Mouse (Mus musculus): Measurements from ENCODE around the gene Slc6a9. TPM values are rescaled to one million over a fixed set of nuclear protein-coding genes. Genes with fewer than 3 reads are reported as not detected.

Slc6a9 gene
- total RNA-seq, 1 experiment from 2014 or later: 1.9 TPM

Other genes with a start within 250 kb of the Slc6a9 start
- 24.5 and 29.5 TPM in 2 replicates for gene Dmap1, start 152.2 kb upstream of the Slc6a9 start, total RNA-seq (2017)
- not detected in 2 replicates for gene Gm12845, start 110.1 kb upstream of the Slc6a9 start, total RNA-seq (2017)
- not detected in 2 replicates for gene Klf17, start 68.9 kb upstream of the Slc6a9 start, total RNA-seq (2017)
- gene Ccdc24, start 38.1 kb downstream of the Slc6a9 start, total RNA-seq (2017): 0.15 and 0.32 TPM in 2 replicates
- gene B4galt2, start 49.0 kb downstream of the Slc6a9 start, total RNA-seq (2017): 0.34 TPM in 1 of 2 replicates, not detected in the other
- gene Atp6v0b, start 52.8 kb downstream of the Slc6a9 start, total RNA-seq (2017): 54.1 and 85.0 TPM in 2 replicates
- gene Dph2, start 57.5 kb downstream of the Slc6a9 start, total RNA-seq (2017): 6.6 and 7.0 TPM in 2 replicates
- gene Ipo13, start 80.5 kb downstream of the Slc6a9 start, total RNA-seq (2017): 11.3 and 17.9 TPM in 2 replicates
- gene Artn, start 95.3 kb downstream of the Slc6a9 start, total RNA-seq (2017): not detected in 2 replicates